Mouse (Mus musculus): ENCODE results near the gene Cpsf4l. TPM values are rescaled to one million over a fixed set of nuclear protein-coding genes. Genes with fewer than 3 reads are reported as not detected.

Gene Cpsf4l
- polyA plus RNA-seq, 1 experiment from 2014 or later: not detected

- 75% methylated on average over 8 of the region's 8 CpGs for WGBS
Observed at GRCm38 (mm10) chr11:113739213-113739612, 29.4 kb upstream of the Cpsf4l start.

GRCm38 (mm10) chr11:113737912-113738311, 28.1 kb upstream of the Cpsf4l start:
- Histone ChIP-seq H3K27me3 (replicated peaks; ENCODE audit: control insufficient read depth, insufficient read depth, low read length) (no peaks in the 10 kb centered on the region), H3K36me3 (ENCODE audit: control insufficient read depth, insufficient read depth, low read length) (peaks cover 11% of the 10 kb centered on the region; the same call in 1 of the 2 replicates), H3K4me3 (ENCODE audit: low read depth, low read length) (no peak overlapping the region), H3K9me3 (replicated peaks; ENCODE audit: control insufficient read depth, low read length) (peaks cover 2% of the 10 kb centered on the region; the same call in 1 of the 2 replicates), H3K4me2 (ENCODE audit: low read length) (no peak overlapping the region), H3K27ac (ENCODE audit: low read depth, low read length) (no peak overlapping the region), H3K4me1 (ENCODE audit: control insufficient read depth, insufficient read depth, low read length) (peaks cover 8% of the 10 kb centered on the region; the same call in 1 of the 2 replicates), H3K9ac (ENCODE audit: low read length) (no peak overlapping the region)
- WGBS: 84% methylated on average over 8 of the region's 8 CpGs
- no peak for DNase-seq (ENCODE audit: low spot score)
- ATAC-seq: no peak

More at GRCm38 (mm10) chr11:113739213-113739612, 29.4 kb upstream of the Cpsf4l start:
- Histone ChIP-seq H3K4me3 (ENCODE audit: low read depth, low read length) (no peak overlapping the region), H3K36me3 (ENCODE audit: control insufficient read depth, insufficient read depth, low read length) (peaks cover 14% of the 10 kb centered on the region; the same call in 1 of the 2 replicates), H3K9ac (ENCODE audit: low read length) (no peak overlapping the region), H3K27me3 (replicated peaks; ENCODE audit: control insufficient read depth, insufficient read depth, low read length) (no peaks in the 10 kb centered on the region), H3K4me2 (ENCODE audit: low read length) (no peak overlapping the region), H3K27ac (ENCODE audit: low read depth, low read length) (no peak overlapping the region), H3K4me1 (ENCODE audit: control insufficient read depth, insufficient read depth, low read length) (peaks cover 8% of the 10 kb centered on the region; the same call in 1 of the 2 replicates), H3K9me3 (replicated peaks; ENCODE audit: control insufficient read depth, low read length) (peaks cover 4% of the 10 kb centered on the region; the same call in 1 of the 2 replicates)
- DNase-seq (ENCODE audit: low spot score): no peak
- no peak for ATAC-seq

GRCm38 (mm10) chr11:113737553-113737854, 27.7 kb upstream of the Cpsf4l start:
- ATAC-seq (no peak), DNase-seq (ENCODE audit: low spot score) (no peak)
- no peak overlapping the region for H3K27ac ChIP-seq (ENCODE audit: low read depth, low read length)
- H3K4me1 ChIP-seq (ENCODE audit: control insufficient read depth, insufficient read depth, low read length): peaks cover 8% of the 10 kb centered on the region; the same call in 1 of the 2 replicates
- no peak overlapping the region for H3K4me2 ChIP-seq (ENCODE audit: low read length)
- peaks cover 11% of the 10 kb centered on the region; the same call in 1 of the 2 replicates for H3K36me3 ChIP-seq (ENCODE audit: control insufficient read depth, insufficient read depth, low read length)
- H3K9ac ChIP-seq (ENCODE audit: low read length): no peak overlapping the region
- WGBS: 89% methylated on average over 3 of the region's 3 CpGs
- no peaks in the 10 kb centered on the region for H3K9me3 ChIP-seq (replicated peaks; ENCODE audit: control insufficient read depth, low read length)
- no peak overlapping the region for H3K4me3 ChIP-seq (ENCODE audit: low read depth, low read length)
- H3K27me3 ChIP-seq (replicated peaks; ENCODE audit: control insufficient read depth, insufficient read depth, low read length): no peaks in the 10 kb centered on the region

- Histone ChIP-seq H3K9me3 (replicated peaks; ENCODE audit: control insufficient read depth, low read length) (no peaks in the 10 kb centered on the region), H3K4me3 (ENCODE audit: low read depth, low read length) (no peak overlapping the region), H3K36me3 (ENCODE audit: control insufficient read depth, insufficient read depth, low read length) (peaks cover 11% of the 10 kb centered on the region; the same call in 1 of the 2 replicates), H3K27ac (ENCODE audit: low read depth, low read length) (no peak overlapping the region), H3K9ac (ENCODE audit: low read length) (no peak overlapping the region), H3K4me2 (ENCODE audit: low read length) (no peak overlapping the region), H3K27me3 (replicated peaks; ENCODE audit: control insufficient read depth, insufficient read depth, low read length) (no peaks in the 10 kb centered on the region), H3K4me1 (ENCODE audit: control insufficient read depth, insufficient read depth, low read length) (peaks cover 8% of the 10 kb centered on the region; the same call in 1 of the 2 replicates)
- WGBS: 87% methylated on average over 11 of the region's 11 CpGs
- no peak for DNase-seq (ENCODE audit: low spot score)
- ATAC-seq: no peak
Observed at GRCm38 (mm10) chr11:113736848-113737552, 27.2 kb upstream of the Cpsf4l start.

GRCm38 (mm10) chr11:113735151-113735550, 25.3 kb upstream of the Cpsf4l start:
- no peak for ATAC-seq
- WGBS: 79% methylated on average over 6 of the region's 6 CpGs
- Histone ChIP-seq H3K4me3 (ENCODE audit: low read depth, low read length) (no peak overlapping the region), H3K9ac (ENCODE audit: low read length) (no peak overlapping the region), H3K27ac (ENCODE audit: low read depth, low read length) (no peak overlapping the region), H3K36me3 (ENCODE audit: control insufficient read depth, insufficient read depth, low read length) (peaks cover 6% of the 10 kb centered on the region; the same call in 1 of the 2 replicates), H3K27me3 (replicated peaks; ENCODE audit: control insufficient read depth, insufficient read depth, low read length) (no peaks in the 10 kb centered on the region), H3K4me1 (ENCODE audit: control insufficient read depth, insufficient read depth, low read length) (peaks cover 8% of the 10 kb centered on the region; the same call in 1 of the 2 replicates), H3K9me3 (replicated peaks; ENCODE audit: control insufficient read depth, low read length) (no peaks in the 10 kb centered on the region), H3K4me2 (ENCODE audit: low read length) (no peak overlapping the region)
- DNase-seq (ENCODE audit: low spot score): no peak

- Histone ChIP-seq H3K27me3 (replicated peaks; ENCODE audit: control insufficient read depth, insufficient read depth, low read length) (no peaks in the 10 kb centered on the region), H3K4me2 (ENCODE audit: low read length) (no peak overlapping the region), H3K4me1 (ENCODE audit: control insufficient read depth, insufficient read depth, low read length) (peaks cover 7% of the 10 kb centered on the region; the same call in 1 of the 2 replicates), H3K27ac (ENCODE audit: low read depth, low read length) (no peak overlapping the region), H3K9ac (ENCODE audit: low read length) (no peak overlapping the region), H3K4me3 (ENCODE audit: low read depth, low read length) (no peak overlapping the region), H3K36me3 (ENCODE audit: control insufficient read depth, insufficient read depth, low read length) (peaks cover 11% of the 10 kb centered on the region), H3K9me3 (replicated peaks; ENCODE audit: control insufficient read depth, low read length) (no peaks in the 10 kb centered on the region)
- ATAC-seq (no peak), DNase-seq (ENCODE audit: low spot score) (no peak)
- 51% methylated on average over 6 of the region's 6 CpGs for WGBS
Observed at GRCm38 (mm10) chr11:113733631-113734364, 24.0 kb upstream of the Cpsf4l start.

GRCm38 (mm10) chr11:113731945-113732612, 22.3 kb upstream of the Cpsf4l start:
- no peak for DNase-seq (ENCODE audit: low spot score)
- Histone ChIP-seq H3K9me3 (replicated peaks; ENCODE audit: control insufficient read depth, low read length) (no peaks in the 10 kb centered on the region), H3K4me1 (ENCODE audit: control insufficient read depth, insufficient read depth, low read length) (peaks cover 11% of the 10 kb centered on the region), H3K27me3 (replicated peaks; ENCODE audit: control insufficient read depth, insufficient read depth, low read length) (no peaks in the 10 kb centered on the region), H3K4me3 (ENCODE audit: low read depth, low read length) (no peak overlapping the region), H3K4me2 (ENCODE audit: low read length) (no peak overlapping the region), H3K9ac (ENCODE audit: low read length) (no peak overlapping the region), H3K36me3 (ENCODE audit: control insufficient read depth, insufficient read depth, low read length) (peaks cover 29% of the 10 kb centered on the region), H3K27ac (ENCODE audit: low read depth, low read length) (no peak overlapping the region)
- ATAC-seq: no peak
- 93% methylated on average over 10 of the region's 10 CpGs for WGBS

- H3K36me3 ChIP-seq (ENCODE audit: control insufficient read depth, insufficient read depth, low read length): peaks cover 41% of the 10 kb centered on the region
- DNase-seq (ENCODE audit: low spot score): no peak
- no peaks in the 10 kb centered on the region for H3K27me3 ChIP-seq (replicated peaks; ENCODE audit: control insufficient read depth, insufficient read depth, low read length)
- H3K9ac ChIP-seq (ENCODE audit: low read length): no peak overlapping the region
- ATAC-seq: no peak
- peaks cover 14% of the 10 kb centered on the region for H3K4me1 ChIP-seq (ENCODE audit: control insufficient read depth, insufficient read depth, low read length)
- 74% methylated on average over 3 of the region's 3 CpGs for WGBS
- H3K27ac ChIP-seq (ENCODE audit: low read depth, low read length): no peak overlapping the region
- H3K4me3 ChIP-seq (ENCODE audit: low read depth, low read length): no peak overlapping the region
- no peak overlapping the region for H3K4me2 ChIP-seq (ENCODE audit: low read length)
- no peaks in the 10 kb centered on the region for H3K9me3 ChIP-seq (replicated peaks; ENCODE audit: control insufficient read depth, low read length)
Observed at GRCm38 (mm10) chr11:113730879-113731278, 21.1 kb upstream of the Cpsf4l start.

Measured in forebrain, embryonic 14.5 days (tissue).